ENCODE assay signal across 33 mouse cellular contexts in the genomic region with DNA sequence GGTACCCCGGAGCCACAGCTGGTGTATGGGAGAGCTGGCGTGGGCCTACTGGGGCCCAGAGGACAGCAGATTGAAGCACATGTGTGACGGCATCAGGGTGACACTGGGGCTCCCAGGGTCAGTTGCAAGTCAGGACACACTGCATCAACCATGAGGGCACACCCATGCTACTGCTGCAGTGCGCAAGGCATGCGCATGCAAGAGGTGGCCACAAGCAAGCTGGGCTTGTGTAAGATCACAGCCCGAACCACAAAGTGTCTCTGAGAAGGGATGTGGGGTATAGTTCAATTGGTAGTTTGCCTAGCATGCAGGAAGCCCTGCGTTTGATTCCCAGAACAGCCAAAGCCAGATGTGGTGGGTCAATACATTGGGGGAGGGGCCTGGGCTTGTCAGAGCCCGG. TPM values are rescaled to one million over a fixed set of nuclear protein-coding genes. Genes with fewer than 3 reads are reported as not detected.
DNase-seq lines count a peak whose midpoint lies in the region; ATAC-seq and TF ChIP-seq lines count a peak whose summit lies in the region.
"Had no signal": no experiment of that assay in that cellular context is flagged by ENCODE, and none has a peak within 500 bp of the region (broad histone marks: within the 10 kb centered on the region; RNA-seq: fewer than 3 reads in every experiment).

No protein-coding gene starts in this region.

- H3K36me3 ChIP-seq in lung, postnatal 0 days (ENCODE audit: insufficient read depth, low read length): no peaks in the 10 kb centered on the region
- H3K36me3 ChIP-seq in megakaryocyte, embryonic 14.5 days (replicated peaks; ENCODE audit: low read length): no peaks in the 10 kb centered on the region
- H3K36me3 ChIP-seq: heart, embryonic 10.5 days; heart, embryonic 15.5 days; kidney, embryonic 15.5 days; limb, embryonic 15.5 days; midbrain, embryonic 12.5 days; stomach, embryonic 15.5 days had no signal

- no peak for TF ChIP-seq EP300 in lung, postnatal 0 days (IDR thresholded peaks at IDR 0.05)

- WGBS in lung, postnatal 0 days: 88% methylated on average over 8 of the region's 8 CpGs
- 62% methylated on average over 8 of the region's 8 CpGs for WGBS in bone marrow, adult 2 months

- H3K9ac ChIP-seq in lung, postnatal 0 days (replicated peaks; ENCODE audit: low read depth): no peak overlapping the region
- H3K9ac ChIP-seq: forebrain, embryonic 13.5 days; heart, embryonic 15.5 days; hindbrain, embryonic 14.5 days; kidney, embryonic 15.5 days; limb, embryonic 15.5 days; liver, embryonic 14.5 days; lung, embryonic 14.5 days; stomach, embryonic 15.5 days had no signal

- H3K4me1 ChIP-seq in lung, postnatal 0 days (ENCODE audit: insufficient read depth, low read depth, low read length): peaks cover 2% of the 10 kb centered on the region; the same call in 1 of the 2 replicates
- H3K4me1 ChIP-seq in bone marrow, adult 2 months (ENCODE audit: control insufficient read depth, insufficient read depth, low read length): no peaks in the 10 kb centered on the region; the same call in 1 of the 2 replicates
- peaks cover 60% of the 10 kb centered on the region for H3K4me1 ChIP-seq in megakaryocyte, embryonic 14.5 days

- ATAC-seq in lung, postnatal 0 days: 0 out of 2 replicates have a peak, but pooled peaks have one; percentile 12
- no peak for ATAC-seq in megakaryocyte-erythroid progenitor cell, adult 5-6 weeks (replicated peaks; ENCODE audit: low FRiP score, low TSS enrichment, poor library complexity, severe bottlenecking)
- ATAC-seq: activated CD4-positive, CD25-positive, alpha-beta regulatory T cell, adult 4 months; CD4-positive, CD25-positive, alpha-beta regulatory T cell, adult 4 months; forebrain, embryonic 13.5 days; inflammation-experienced regulatory T-cells, adult 6 months had no signal

- no peak for TF ChIP-seq CTCF in lung, postnatal 0 days (IDR thresholded peaks at IDR 0.05)
- TF ChIP-seq CTCF in bone marrow, adult 2 months (IDR thresholded peaks at IDR 0.05; ENCODE audit: control insufficient read depth, insufficient read depth, low read length): no peak

- no peak overlapping the region for H3K4me2 ChIP-seq in lung, postnatal 0 days (replicated peaks; ENCODE audit: low read depth, low read length)
- H3K4me2 ChIP-seq: forebrain, embryonic 13.5 days; heart, embryonic 15.5 days; hindbrain, embryonic 14.5 days; kidney, embryonic 15.5 days; limb, embryonic 15.5 days; lung, embryonic 14.5 days; midbrain, embryonic 12.5 days; stomach, embryonic 15.5 days had no signal

- no peaks in the 10 kb centered on the region for H3K9me3 ChIP-seq in lung, postnatal 0 days (ENCODE audit: low read length)
- peaks cover 3% of the 10 kb centered on the region for H3K9me3 ChIP-seq in megakaryocyte, embryonic 14.5 days
- H3K9me3 ChIP-seq: forebrain, embryonic 13.5 days; heart, embryonic 10.5 days; heart, embryonic 15.5 days; kidney, embryonic 15.5 days; limb, embryonic 15.5 days; midbrain, embryonic 12.5 days; stomach, embryonic 15.5 days had no signal

- H3K27ac ChIP-seq in lung, postnatal 0 days (ENCODE audit: low read length): no peak overlapping the region
- peak overlapping the region; percentile 53; the same call in 1 of the 2 replicates for H3K27ac ChIP-seq in bone marrow, adult 2 months (ENCODE audit: control insufficient read depth, insufficient read depth, low read depth, low read length, poor library complexity)
- H3K27ac ChIP-seq: forebrain, embryonic 13.5 days; heart, embryonic 10.5 days; heart, embryonic 15.5 days; hindbrain, embryonic 14.5 days; kidney, embryonic 15.5 days; limb, embryonic 15.5 days; liver, embryonic 14.5 days; macrophage; midbrain, embryonic 12.5 days; stomach, embryonic 15.5 days had no signal

- H3K27me3 ChIP-seq in lung, postnatal 0 days (replicated peaks; ENCODE audit: insufficient read depth, low read length): peaks cover 16% of the 10 kb centered on the region; the same call in 1 of the 2 replicates
- H3K27me3 ChIP-seq in megakaryocyte, embryonic 14.5 days (replicated peaks): peaks cover 42% of the 10 kb centered on the region

- DNase-seq in lung, postnatal 0 days (ENCODE audit: low spot score): no peak
- DNase-seq in lung, postnatal 14 days: no peak
- DNase-seq in CD4-positive helper T cell, adult 2 months (ENCODE audit: low read depth, low spot score): peak; percentile 59
- DNase-seq in urinary bladder, adult 18-20 months (ENCODE audit: low spot score in 2 of 2): no peak
- no peak for DNase-seq in frontal cortex, adult 2 months (ENCODE audit: extremely low spot score in 1 of 2, low spot score in 1 of 2)
- DNase-seq: adrenal gland, adult 2 months; cerebellum, adult 11 months; cerebellum, adult 9-10 months; cerebellum, postnatal 36 days; gastrocnemius, postnatal 14 days; heart, adult 11 months; kidney, adult 18-20 months; kidney, postnatal 36 days; layer of hippocampus, postnatal 36 days; left cerebral cortex, postnatal 4 days; lung, embryonic 14.5 days; right cerebral cortex, postnatal 25 days had no signal

- no peak for TF ChIP-seq POLR2A in bone marrow, adult 2 months (IDR thresholded peaks at IDR 0.05; ENCODE audit: borderline replicate concordance, control insufficient read depth, low read depth, low read length)

- H3K4me3 ChIP-seq in lung, postnatal 0 days (ENCODE audit: low read depth, low read length): no peak overlapping the region
- no peak overlapping the region for H3K4me3 ChIP-seq in bone marrow, adult 2 months (replicated peaks; ENCODE audit: control insufficient read depth, low read depth, low read length)
- H3K4me3 ChIP-seq in megakaryocyte, embryonic 14.5 days (replicated peaks): peak overlapping the region; percentile 35
- H3K4me3 ChIP-seq: forebrain, embryonic 13.5 days; heart, embryonic 10.5 days; heart, embryonic 15.5 days; kidney, embryonic 15.5 days; limb, embryonic 15.5 days; midbrain, embryonic 12.5 days; stomach, embryonic 15.5 days had no signal

RNA-seq across cellular contexts. Expression of a gene that starts 41.7 kb away (rescaled TPM):
- 2.0 and 3.5 TPM in 2 replicates for polyA plus RNA-seq in lung, postnatal 0 days (2015; fragmentation: Nextera tagmentation; extraction: Ambion mirVana)
- polyA plus RNA-seq in bone marrow, adult 2 months (2011; ENCODE audit: insufficient read depth, insufficient read length, low replicate concordance, missing spikeins): 43.0 and 111 TPM in 2 replicates
- 270 and 353 TPM in 2 replicates for polyA plus RNA-seq in megakaryocyte, embryonic 14.5 days (2012; ENCODE audit: insufficient read depth, low replicate concordance)
- 64.1 and 76.8 TPM in 2 replicates for total RNA-seq in megakaryocyte-erythroid progenitor cell, adult 5-6 weeks (2014; fragmentation: Nextera tagmentation)
- total RNA-seq in megakaryocyte-erythroid progenitor cell, adult 5-6 weeks (2017): 42.6 and 47.9 TPM in 2 replicates
- polyA plus RNA-seq in frontal cortex, adult 2 months (2012; rRNA removed): 3.1 and 3.8 TPM in 2 replicates

RNA-seq across cellular contexts. Expression of a gene that starts 41.9 kb away (rescaled TPM):
- 287 and 294 TPM in 2 replicates for polyA plus RNA-seq in lung, postnatal 0 days (2015; fragmentation: Nextera tagmentation; extraction: Ambion mirVana)
- 184 and 225 TPM in 2 replicates for polyA plus RNA-seq in bone marrow, adult 2 months (2011; ENCODE audit: insufficient read depth, insufficient read length, low replicate concordance, missing spikeins)
- polyA plus RNA-seq in megakaryocyte, embryonic 14.5 days (2012; ENCODE audit: insufficient read depth, low replicate concordance): 143 and 185 TPM in 2 replicates
- total RNA-seq in megakaryocyte-erythroid progenitor cell, adult 5-6 weeks (2014; fragmentation: Nextera tagmentation): 499 and 586 TPM in 2 replicates
- total RNA-seq in megakaryocyte-erythroid progenitor cell, adult 5-6 weeks (2017): 360 and 454 TPM in 2 replicates
- 311 and 352 TPM in 2 replicates for polyA plus RNA-seq in frontal cortex, adult 2 months (2012; rRNA removed)
